Mouse (Mus musculus) kidney, adult 2 months (tissue): Measurements from ENCODE around the gene Lrmp. TPM values are rescaled to one million over a fixed set of nuclear protein-coding genes. Genes with fewer than 3 reads are reported as not detected.
"Not testable (repeated sequence)": the region's sequence is repeated elsewhere in the genome, so short reads cannot be mapped to it uniquely, and the experiment has no call there.

Experiments
- DNase-seq: peaks from one replicate; pipeline ENCODE4 v3.0.0; 2021
- H3K27ac ChIP-seq: fragments of 200-500 bp; 2 replicates; pipeline ENCODE4 v1.5.1; 2012; ENCODE audit warnings: low read depth, low read length, control low read depth, inconsistent platforms; ENCODE audit not compliant: insufficient read depth
- H3K27me3 ChIP-seq: fragments of 200-500 bp; replicated peaks from 2 replicates; pipeline ENCODE4 v1.6.1; 2012; ENCODE audit warnings: mild to moderate bottlenecking, moderate library complexity, low read length, inconsistent platforms; ENCODE audit not compliant: control insufficient read depth, insufficient read depth
- H3K36me3 ChIP-seq: fragments of 200-500 bp; 2 replicates; pipeline ENCODE4 v1.6.1; 2012; ENCODE audit warnings: mild to moderate bottlenecking, moderate library complexity, low read length, inconsistent platforms; ENCODE audit not compliant: control insufficient read depth, insufficient read depth
- H3K4me1 ChIP-seq: fragments of 200-500 bp; 2 replicates; pipeline ENCODE4 v1.6.1; 2011; ENCODE audit warnings: low read length; ENCODE audit not compliant: control insufficient read depth, insufficient read depth
- H3K4me3 ChIP-seq: fragments of 200-500 bp; 2 replicates; pipeline ENCODE4 v1.5.1; 2011; ENCODE audit warnings: mild to moderate bottlenecking, low read depth, low read length, control low read depth; ENCODE audit not compliant: insufficient read depth
- CTCF ChIP-seq: fragments of 200-500 bp; conservative IDR thresholded peaks from 2 replicates; pipeline ENCODE4 v1.5.1; 2011; ENCODE audit warnings: low read depth, mild to moderate bottlenecking, control low read depth, low read length, moderate library complexity, mixed read lengths; ENCODE audit not compliant: insufficient read depth, insufficient read length
- POLR2A ChIP-seq: fragments of 200-500 bp; IDR thresholded peaks from one replicate; pipeline ENCODE4 v1.6.1; 2011; ENCODE audit warnings: low read depth, low read length, control low read depth
- WGBS: fragments of 180-500 bp; shearing (Covaris S2); methylation state at CpG from one replicate; pipeline ENCODE4 v1.1.7; 2018; 5-methylcytosine and 5-hydroxymethylcytosine counted together
- polyA plus RNA-seq: library from polyadenylated mRNA; depleted of rRNA; stranded (reverse); fragments of >200 nt; gene quantifications from 2 replicates; pipeline ENCODE4 v1.2.3, GENCODE M21; 2012

Gene Lrmp
- polyA plus RNA-seq, 1 experiment, result 6.4 TPM

DNA sequence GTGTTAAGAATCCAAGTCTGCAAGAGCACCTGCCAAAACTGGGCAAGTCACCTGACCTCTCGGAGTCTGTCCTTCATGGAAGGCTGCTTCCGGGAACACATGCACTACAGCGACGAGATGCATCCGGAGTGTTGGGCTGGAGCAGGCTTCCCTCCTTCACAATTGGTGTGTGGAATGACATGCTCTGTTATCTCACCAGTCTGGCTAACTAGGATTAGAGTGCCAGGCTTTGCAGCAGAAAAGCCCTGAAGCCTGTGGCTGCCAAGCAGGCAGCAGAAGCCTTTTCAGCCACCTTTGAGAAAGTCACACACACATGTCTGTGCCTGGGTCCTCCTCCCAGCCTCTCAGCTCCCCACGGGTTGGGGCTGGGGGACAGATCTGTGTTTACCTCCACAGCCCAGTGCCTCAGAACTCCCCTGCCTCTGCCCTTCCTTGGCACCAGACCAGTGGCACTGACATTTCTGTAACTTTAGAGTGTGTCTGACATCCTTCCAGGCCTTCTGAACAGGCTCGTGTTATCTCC is 10.2 kb downstream of the Lrmp start:
- Histone ChIP-seq H3K4me1 (no peaks in the 10 kb centered on the region; the same call in 1 of the 2 replicates), H3K4me3 (no peak overlapping the region), H3K27ac (no peak overlapping the region), H3K36me3 (no peaks in the 10 kb centered on the region), H3K27me3 (no peaks in the 10 kb centered on the region)
- no peak for TF ChIP-seq CTCF
- no peak for TF ChIP-seq POLR2A
- 17% methylated on average over 7 of the region's 7 CpGs for WGBS
- DNase-seq, result peak; percentile 84

DNA sequence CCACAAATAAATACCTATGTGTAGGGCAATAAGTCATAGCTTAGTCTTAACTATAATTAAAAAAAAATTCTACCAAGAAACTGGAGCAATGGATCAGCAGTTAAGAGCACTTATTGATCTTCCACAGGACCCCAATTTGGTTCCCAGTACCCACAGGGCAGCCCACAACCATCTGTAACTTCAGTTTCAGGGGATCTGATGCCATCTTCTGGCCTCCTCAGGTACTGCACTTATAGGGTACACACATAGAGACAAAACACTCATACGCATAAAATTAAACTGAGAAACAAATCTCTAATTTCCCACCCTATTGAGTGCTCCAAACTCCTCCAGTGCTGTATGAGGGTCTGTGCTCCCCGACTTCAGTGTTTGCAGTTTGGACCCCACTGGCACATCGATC is 12.2 kb downstream of the Lrmp start:
- Histone ChIP-seq H3K36me3 (no peaks in the 10 kb centered on the region), H3K27me3 (no peaks in the 10 kb centered on the region), H3K4me1 (no peaks in the 10 kb centered on the region; the same call in 1 of the 2 replicates), H3K27ac (no peak overlapping the region), H3K4me3 (no peak overlapping the region)
- DNase-seq, result no peak
- TF ChIP-seq CTCF (0 out of 2 replicates have a peak, but pooled peaks have one; percentile 10), POLR2A (no peak)
- WGBS, result 97% methylated on average over 3 of the region's 3 CpGs

DNA sequence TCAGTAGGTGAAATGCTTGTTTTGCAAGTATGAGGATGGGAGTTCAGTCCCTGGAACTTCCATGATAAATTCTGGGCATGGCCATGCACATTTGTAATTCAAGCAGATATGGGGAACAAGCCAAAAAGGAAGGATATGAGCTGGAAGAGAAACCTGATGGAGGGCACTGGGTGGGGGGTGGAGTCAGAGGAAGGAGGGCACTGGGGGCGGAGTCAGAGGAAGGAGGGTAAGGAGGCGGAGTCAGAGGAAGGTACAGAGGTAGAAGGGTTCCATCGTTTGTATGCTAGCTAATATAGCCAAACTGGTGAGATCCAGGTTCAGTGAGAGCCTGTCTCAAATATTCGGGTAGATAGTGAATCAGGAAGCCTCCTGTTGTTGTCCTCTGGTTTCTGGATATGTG is 14.1 kb downstream of the Lrmp start:
- TF ChIP-seq POLR2A (no peak), CTCF (no peak)
- Histone ChIP-seq H3K4me3 (no peak overlapping the region), H3K4me1 (no peaks in the 10 kb centered on the region; the same call in 1 of the 2 replicates), H3K27ac (no peak overlapping the region), H3K36me3 (no peaks in the 10 kb centered on the region), H3K27me3 (no peaks in the 10 kb centered on the region)
- 84% methylated on average over 4 of the region's 4 CpGs for WGBS
- DNase-seq, result no peak

DNA sequence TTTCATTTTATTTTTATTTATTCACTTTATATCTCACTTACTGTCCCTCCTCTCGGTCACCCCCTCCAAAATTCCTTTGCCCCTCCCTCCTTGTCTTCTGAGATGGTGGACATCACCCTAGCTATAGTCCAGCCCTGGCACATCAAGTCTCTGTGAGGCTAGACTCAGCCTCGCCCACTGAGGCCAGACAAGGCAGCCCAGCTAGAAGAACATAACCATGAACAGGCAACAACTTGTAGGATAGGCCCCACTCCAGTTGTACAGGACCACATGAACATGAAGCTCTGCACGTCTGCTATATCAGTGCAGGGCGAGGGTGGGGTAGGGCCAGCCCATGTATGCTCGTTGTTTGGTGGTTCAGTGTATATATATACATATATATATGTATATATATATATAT is 16.5 kb downstream of the Lrmp start:
- H3K4me1 ChIP-seq, result no peaks in the 10 kb centered on the region
- DNase-seq, result no peak
- no peaks in the 10 kb centered on the region for H3K36me3 ChIP-seq
- no peaks in the 10 kb centered on the region for H3K27me3 ChIP-seq
- no peak overlapping the region for H3K4me3 ChIP-seq
- no peak for TF ChIP-seq CTCF
- TF ChIP-seq POLR2A, result no peak
- 89% methylated on average over 5 of the region's 5 CpGs for WGBS
- no peak overlapping the region for H3K27ac ChIP-seq

GRCm38 (mm10) chr6:145132969-145133368 is 17.5 kb downstream of the Lrmp start:
- H3K27me3 ChIP-seq, H3K4me3 ChIP-seq, DNase-seq, H3K4me1 ChIP-seq, H3K36me3 ChIP-seq, H3K27ac ChIP-seq: not testable (repeated sequence)
- 78% methylated on average over 5 of the region's 5 CpGs for WGBS

GRCm38 (mm10) chr6:145135295-145135694 is 19.8 kb downstream of the Lrmp start:
- WGBS, result 52% methylated on average over 3 of the region's 3 CpGs
- Histone ChIP-seq H3K4me1 (no peaks in the 10 kb centered on the region), H3K27ac (no peak overlapping the region), H3K27me3 (no peaks in the 10 kb centered on the region), H3K36me3 (no peaks in the 10 kb centered on the region), H3K4me3 (no peak overlapping the region)
- TF ChIP-seq POLR2A, result no peak
- no peak for DNase-seq

- H3K4me3 ChIP-seq, result no peak overlapping the region
- no peaks in the 10 kb centered on the region for H3K27me3 ChIP-seq
- 34% methylated on average over 9 of the region's 9 CpGs for WGBS
- DNase-seq, result peak; percentile 26
- no peak for TF ChIP-seq CTCF
- TF ChIP-seq POLR2A, result no peak
- H3K36me3 ChIP-seq, result no peaks in the 10 kb centered on the region
- H3K27ac ChIP-seq, result no peak overlapping the region
- H3K4me1 ChIP-seq, result no peaks in the 10 kb centered on the region
These were observed 20.4 kb downstream of the Lrmp start for GRCm38 (mm10) chr6:145135804-145136203.

GRCm38 (mm10) chr6:145136831-145137230 is 21.4 kb downstream of the Lrmp start:
- H3K36me3 ChIP-seq, result no peaks in the 10 kb centered on the region
- no peak for TF ChIP-seq POLR2A
- no peak for TF ChIP-seq CTCF
- 91% methylated on average over 5 of the region's 5 CpGs for WGBS
- no peak overlapping the region for H3K27ac ChIP-seq
- no peak for DNase-seq
- no peaks in the 10 kb centered on the region for H3K4me1 ChIP-seq
- H3K4me3 ChIP-seq, result no peak overlapping the region
- H3K27me3 ChIP-seq, result no peaks in the 10 kb centered on the region
